Mouse (Mus musculus) kidney, embryonic 16.5 days (tissue): ENCODE data around the gene Lpcat2b. TPM values are rescaled to one million over a fixed set of nuclear protein-coding genes. Genes with fewer than 3 reads are reported as not detected.
A peak's percentile ranks its signal among the peaks of the same experiment; 100 is the strongest.
"Not testable (repeated sequence)": the region's sequence is repeated elsewhere in the genome, so short reads cannot be mapped to it uniquely, and the experiment has no call there.

Source experiments
- ATAC-seq: fragments of 200-750 bp; cut with Nextera tagmentation; 2 replicates; pipeline ENCODE4 v1.8.0; 2017; ENCODE audit warnings: moderate TSS enrichment; ENCODE audit not compliant: low FRiP score, low TSS enrichment
- H3K27ac ChIP-seq: fragments of 300-500 bp; sonication (generic); 2 replicates; pipeline ENCODE4 v1.5.1; 2014; ENCODE audit warnings: low read length
- H3K27me3 ChIP-seq: fragments of 300-500 bp; sonication (generic); 2 replicates; pipeline ENCODE4 v1.6.1; 2014; ENCODE audit warnings: low read length, control low read depth, mixed read lengths; ENCODE audit not compliant: insufficient read depth
- H3K36me3 ChIP-seq: fragments of 300-500 bp; sonication (generic); 2 replicates; pipeline ENCODE4 v1.6.1; 2014; ENCODE audit warnings: low read length, control low read depth, mixed read lengths; ENCODE audit not compliant: insufficient read depth
- H3K4me1 ChIP-seq: fragments of 300-500 bp; sonication (generic); 2 replicates; pipeline ENCODE4 v1.6.1; 2014; ENCODE audit warnings: low read length, control low read depth, mixed read lengths; ENCODE audit not compliant: insufficient read depth
- H3K4me2 ChIP-seq: fragments of 300-500 bp; sonication (generic); replicated peaks from 2 replicates; pipeline ENCODE4 v1.6.1; 2014; ENCODE audit warnings: low read depth, low read length
- H3K4me3 ChIP-seq: fragments of 300-500 bp; sonication (generic); 2 replicates; pipeline ENCODE4 v1.5.1; 2014; ENCODE audit warnings: mild to moderate bottlenecking, low read length
- H3K9ac ChIP-seq: fragments of 300-500 bp; sonication (generic); replicated peaks from 2 replicates; pipeline ENCODE4 v1.6.1; 2014; ENCODE audit warnings: low read length
- H3K9me3 ChIP-seq: fragments of 300-500 bp; sonication (generic); 2 replicates; pipeline ENCODE4 v1.6.1; 2016; ENCODE audit warnings: low read length, control low read depth
- WGBS: fragments of 180-500 bp; shearing (Covaris S2); extraction: QIAGEN DNeasy Blood & Tissue Kit; methylation state at CpG from one replicate; pipeline ENCODE4 v1.1.7; 2014; 5-methylcytosine and 5-hydroxymethylcytosine counted together
- polyA plus RNA-seq: library from polyadenylated mRNA; unstranded; fragments of >200 nt; fragmentation: Nextera tagmentation; extraction: Ambion mirVana; gene quantifications from 2 replicates; pipeline ENCODE4 v1.2.1, GENCODE M21; 2015

Gene Lpcat2b
- polyA plus RNA-seq = not detected in 2 replicates

- WGBS = 81% methylated on average over 3 of the region's 3 CpGs
- no peak for ATAC-seq
- Histone ChIP-seq H3K27me3 (no peaks in the 10 kb centered on the region; the same call in 1 of the 2 replicates), H3K9me3 (no peaks in the 10 kb centered on the region), H3K4me3 (no peak within 1 kb of the TSS), H3K27ac (no peak within 1 kb of the TSS), H3K4me1 (no peaks in the 10 kb centered on the region), H3K9ac (no peak within 1 kb of the TSS), H3K4me2 (no peak within 1 kb of the TSS), H3K36me3 (no peaks in the 10 kb centered on the region)
Measured at GRCm38 (mm10) chr5:107431249-107431648, at the start of gene Lpcat2b. Gene Lpcat2b (plus strand): TSS chr5:107431549.

- ATAC-seq, H3K27me3 ChIP-seq, H3K9me3 ChIP-seq, H3K36me3 ChIP-seq, H3K4me1 ChIP-seq, H3K4me2 ChIP-seq, H3K27ac ChIP-seq, H3K4me3 ChIP-seq, H3K9ac ChIP-seq: not testable (repeated sequence)
Measured at GRCm38 (mm10) chr5:107386448-107386847, 44.9 kb upstream of the Lpcat2b start.

GRCm38 (mm10) chr5:107387788-107388187 is 43.6 kb upstream of the Lpcat2b start:
- no peak for ATAC-seq
- H3K36me3 ChIP-seq = no peaks in the 10 kb centered on the region
- WGBS = 94% methylated on average over 1 of the region's 1 CpGs

GRCm38 (mm10) chr5:107389373-107389772 is 42.0 kb upstream of the Lpcat2b start:
- WGBS = 88% methylated on average over 2 of the region's 2 CpGs
- Histone ChIP-seq H3K4me3 (no peak overlapping the region), H3K9me3 (no peaks in the 10 kb centered on the region), H3K9ac (no peak overlapping the region), H3K27ac (no peak overlapping the region), H3K36me3 (no peaks in the 10 kb centered on the region), H3K4me2 (no peak overlapping the region), H3K27me3 (no peaks in the 10 kb centered on the region), H3K4me1 (no peaks in the 10 kb centered on the region)
- no peak for ATAC-seq

More at GRCm38 (mm10) chr5:107387788-107388187, 43.6 kb upstream of the Lpcat2b start:
- Histone ChIP-seq H3K9me3 (no peaks in the 10 kb centered on the region), H3K27ac (no peak overlapping the region), H3K4me3 (no peak overlapping the region), H3K4me1 (no peaks in the 10 kb centered on the region), H3K9ac (no peak overlapping the region), H3K27me3 (no peaks in the 10 kb centered on the region), H3K4me2 (no peak overlapping the region)

- Histone ChIP-seq H3K4me3 (no peak overlapping the region), H3K27me3 (no peaks in the 10 kb centered on the region), H3K36me3 (no peaks in the 10 kb centered on the region), H3K4me2 (no peak overlapping the region), H3K27ac (no peak overlapping the region), H3K9ac (no peak overlapping the region), H3K4me1 (no peaks in the 10 kb centered on the region), H3K9me3 (no peaks in the 10 kb centered on the region)
- 47% methylated on average over 2 of the region's 2 CpGs for WGBS
- ATAC-seq = no peak
Measured at GRCm38 (mm10) chr5:107394437-107394836, 36.9 kb upstream of the Lpcat2b start.

- Histone ChIP-seq H3K9me3 (no peaks in the 10 kb centered on the region), H3K4me2 (peak within 1 kb of the TSS; percentile 90), H3K27me3 (peaks cover 26% of the 10 kb centered on the region), H3K27ac (no peak within 1 kb of the TSS), H3K4me3 (peak within 1 kb of the TSS; percentile 56), H3K4me1 (peaks cover 8% of the 10 kb centered on the region; the same call in 1 of the 2 replicates), H3K9ac (peak within 1 kb of the TSS; percentile 65), H3K36me3 (no peaks in the 10 kb centered on the region)
- 0 out of 2 replicates have a peak, but pooled peaks have one; percentile 5 for ATAC-seq
- 16% methylated on average over 5 of the region's 5 CpGs for WGBS
Measured at GRCm38 (mm10) chr5:107402436-107402835, 28.9 kb upstream of the Lpcat2b start, which contains the start of gene Ephx4. Gene Ephx4 (plus strand): TSS chr5:107402736.

- WGBS = under 1% methylated on average over 80 of the region's 80 CpGs
- peak; percentile 86 for ATAC-seq
- Histone ChIP-seq H3K27ac (no peak overlapping the region), H3K9ac (peak overlapping the region; percentile 65), H3K27me3 (peaks cover 26% of the 10 kb centered on the region), H3K36me3 (no peaks in the 10 kb centered on the region), H3K9me3 (no peaks in the 10 kb centered on the region), H3K4me1 (peaks cover 8% of the 10 kb centered on the region; the same call in 1 of the 2 replicates), H3K4me2 (peak overlapping the region; percentile 90), H3K4me3 (peak overlapping the region; percentile 56)
Measured at GRCm38 (mm10) chr5:107403011-107403946, 28.1 kb upstream of the Lpcat2b start.

GRCm38 (mm10) chr5:107403947-107404684 is 27.2 kb upstream of the Lpcat2b start:
- peak overlapping the region; percentile 56 for H3K4me3 ChIP-seq
- ATAC-seq = no peak
- no peak overlapping the region for H3K27ac ChIP-seq
- H3K4me1 ChIP-seq = peaks cover 8% of the 10 kb centered on the region; the same call in 1 of the 2 replicates
- no peaks in the 10 kb centered on the region for H3K36me3 ChIP-seq
- no peaks in the 10 kb centered on the region for H3K9me3 ChIP-seq
- peak overlapping the region; percentile 65 for H3K9ac ChIP-seq
- peak overlapping the region; percentile 90 for H3K4me2 ChIP-seq
- H3K27me3 ChIP-seq = peaks cover 26% of the 10 kb centered on the region
- WGBS = 23% methylated on average over 12 of the region's 12 CpGs

- Histone ChIP-seq H3K9ac (no peak overlapping the region), H3K9me3 (no peaks in the 10 kb centered on the region), H3K36me3 (no peaks in the 10 kb centered on the region), H3K27me3 (peaks cover 26% of the 10 kb centered on the region), H3K4me3 (no peak overlapping the region), H3K27ac (no peak overlapping the region), H3K4me2 (no peak overlapping the region), H3K4me1 (peaks cover 8% of the 10 kb centered on the region; the same call in 1 of the 2 replicates)
- 85% methylated on average over 4 of the region's 4 CpGs for WGBS
- ATAC-seq = no peak
Measured at GRCm38 (mm10) chr5:107405361-107405760, 26.0 kb upstream of the Lpcat2b start.
